Mouse (Mus musculus) limb, embryonic 10.5 days (tissue): ENCODE results near the gene Ap4b1. TPM values are rescaled to one million over a fixed set of nuclear protein-coding genes. Genes with fewer than 3 reads are reported as not detected.

Experiments
- DNase-seq: peaks from one replicate; pipeline ENCODE4 v3.0.0-alpha.2; 2017; ENCODE audit warnings: low spot score
- H3K27ac ChIP-seq: fragments of 300-500 bp; sonication (generic); 2 replicates; pipeline ENCODE4 v1.5.1; 2016; ENCODE audit warnings: mild to moderate bottlenecking
- H3K27me3 ChIP-seq: fragments of 300-500 bp; sonication (generic); 2 replicates; pipeline ENCODE4 v1.6.1; 2016; ENCODE audit warnings: low read depth, mild to moderate bottlenecking; ENCODE audit not compliant: poor library complexity, severe bottlenecking
- H3K36me3 ChIP-seq: fragments of 300-500 bp; sonication (generic); 2 replicates; pipeline ENCODE4 v1.6.1; 2016; ENCODE audit warnings: mild to moderate bottlenecking, moderate library complexity
- H3K4me1 ChIP-seq: fragments of 300-500 bp; sonication (generic); 2 replicates; pipeline ENCODE4 v1.6.1; 2016
- H3K4me3 ChIP-seq: fragments of 300-500 bp; sonication (generic); 2 replicates; pipeline ENCODE4 v1.5.1; 2016; ENCODE audit warnings: mild to moderate bottlenecking, moderate library complexity
- H3K9me3 ChIP-seq: fragments of 300-500 bp; sonication (generic); replicated peaks from 2 replicates; pipeline ENCODE4 v1.6.1; 2016; ENCODE audit warnings: mild to moderate bottlenecking
- WGBS: fragments of 180-500 bp; shearing (Covaris S2); methylation state at CpG from one replicate; pipeline ENCODE4 v1.1.7; 2016; 5-methylcytosine and 5-hydroxymethylcytosine counted together
- polyA plus RNA-seq: library from polyadenylated mRNA; unstranded; fragments of >200 nt; fragmentation: Nextera tagmentation; extraction: Ambion mirVana; gene quantifications from 2 replicates; pipeline ENCODE4 v1.2.1, GENCODE M21; 2016

Ap4b1 gene
- polyA plus RNA-seq, 1 experiment from 2014 or later, result 23.6 TPM

DNA sequence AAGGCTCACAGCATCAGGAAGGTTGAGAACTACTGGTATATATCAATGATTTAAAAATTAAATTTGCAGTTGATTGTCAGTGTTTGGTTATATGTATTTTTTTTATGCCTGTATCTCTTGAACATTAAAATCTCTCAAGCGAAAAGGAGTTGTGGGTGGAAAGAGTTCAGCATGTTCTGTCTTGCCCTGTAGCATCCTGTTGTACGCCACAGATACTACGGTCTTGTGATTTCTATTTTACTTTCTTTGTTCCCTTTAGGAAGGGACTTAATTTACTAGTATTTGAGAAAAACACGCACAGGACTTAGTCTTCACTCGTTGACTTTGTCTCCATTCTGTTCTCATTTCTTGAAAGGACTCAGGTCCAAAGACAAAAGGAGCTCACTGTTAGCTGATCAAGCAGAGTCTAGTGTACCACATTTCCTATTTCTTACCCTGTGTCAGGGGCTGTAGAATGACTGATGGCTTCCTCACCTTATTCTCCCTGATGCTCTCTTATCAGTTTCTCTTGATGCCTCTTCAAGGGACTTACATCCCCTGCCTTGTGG lies 58.2 kb downstream of the Ap4b1 start:
- Histone ChIP-seq H3K27me3 (no peaks in the 10 kb centered on the region), H3K4me1 (no peaks in the 10 kb centered on the region), H3K9me3 (no peaks in the 10 kb centered on the region), H3K36me3 (no peaks in the 10 kb centered on the region), H3K27ac (no peak overlapping the region), H3K4me3 (no peak overlapping the region)
- DNase-seq, result no peak
- 91% methylated on average over 5 of the region's 5 CpGs for WGBS

DNA sequence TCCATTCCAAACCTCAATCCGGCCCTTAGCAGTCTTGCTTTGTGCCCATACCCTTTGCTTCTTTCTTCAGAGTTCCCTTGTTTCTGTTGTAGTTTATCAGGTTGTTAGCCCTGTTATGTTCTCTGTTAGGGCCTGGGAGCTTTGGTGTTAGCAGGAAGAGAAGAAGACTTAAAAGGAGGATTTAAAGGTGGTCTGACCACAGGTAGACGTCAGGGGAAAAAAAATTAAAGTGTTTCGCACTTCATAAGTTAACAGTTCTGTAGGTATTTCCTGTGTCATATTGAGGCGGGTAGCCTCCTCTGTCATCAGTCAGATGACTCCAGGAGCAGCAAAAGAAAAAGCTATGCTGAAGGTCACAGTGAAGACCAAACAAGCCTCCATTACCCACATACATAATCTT lies 58.7 kb downstream of the Ap4b1 start:
- Histone ChIP-seq H3K4me3 (no peak overlapping the region), H3K36me3 (no peaks in the 10 kb centered on the region), H3K9me3 (no peaks in the 10 kb centered on the region), H3K27me3 (no peaks in the 10 kb centered on the region), H3K27ac (no peak overlapping the region), H3K4me1 (no peaks in the 10 kb centered on the region)
- 81% methylated on average over 4 of the region's 4 CpGs for WGBS
- no peak for DNase-seq

Other genes starting within 250 kb of the Ap4b1 start
- 0.09 and 0.36 TPM in 2 replicates for gene Syt6, start 234.3 kb upstream of the Ap4b1 start, polyA plus RNA-seq
- gene Atg4a-ps, start 163.5 kb upstream of the Ap4b1 start, polyA plus RNA-seq, result not detected in 2 replicates
- gene Olfml3, start 71.5 kb upstream of the Ap4b1 start, polyA plus RNA-seq, result 10.4 and 18.0 TPM in 2 replicates
- gene Gm10964, start 70.2 kb upstream of the Ap4b1 start, polyA plus RNA-seq, result not detected in 2 replicates
- 8.7 and 10.6 TPM in 2 replicates for gene Hipk1, start 18.0 kb upstream of the Ap4b1 start, polyA plus RNA-seq
- gene Dclre1b, start 76 bp upstream of the Ap4b1 start, polyA plus RNA-seq, result 37.9 and 42.1 TPM in 2 replicates
- gene Gm43064, start 53 bp downstream of the Ap4b1 start, polyA plus RNA-seq, result 0.18 and 0.26 TPM in 2 replicates
- gene Bcl2l15, start 23.1 kb downstream of the Ap4b1 start, polyA plus RNA-seq, result 0.11 and 0.15 TPM in 2 replicates
- gene Ptpn22, start 50.3 kb downstream of the Ap4b1 start, polyA plus RNA-seq, result 0.28 TPM in 1 of 2 replicates, not detected in the other
- gene Rsbn1, start 104.6 kb downstream of the Ap4b1 start, polyA plus RNA-seq, result 12.6 and 15.1 TPM in 2 replicates
- 28.7 and 33.3 TPM in 2 replicates for gene Phtf1, start 158.6 kb downstream of the Ap4b1 start, polyA plus RNA-seq